Mouse (Mus musculus) cerebellum, adult 2 months (tissue): ENCODE results near the gene Slc12a7.

Source experiments
- CTCF ChIP-seq: fragments of 200-500 bp; IDR thresholded peaks from 2 replicates; pipeline ENCODE4 v1.5.1; 2011; ENCODE audit warnings: low read depth, mild to moderate bottlenecking, control low read depth, low read length, moderate library complexity, borderline replicate concordance; ENCODE audit not compliant: insufficient read depth
- POLR2A ChIP-seq: fragments of 200-500 bp; IDR thresholded peaks from 2 replicates; pipeline ENCODE4 v1.6.1; 2011; ENCODE audit warnings: low read length, control low read depth, borderline replicate concordance; ENCODE audit not compliant: insufficient read depth

DNA sequence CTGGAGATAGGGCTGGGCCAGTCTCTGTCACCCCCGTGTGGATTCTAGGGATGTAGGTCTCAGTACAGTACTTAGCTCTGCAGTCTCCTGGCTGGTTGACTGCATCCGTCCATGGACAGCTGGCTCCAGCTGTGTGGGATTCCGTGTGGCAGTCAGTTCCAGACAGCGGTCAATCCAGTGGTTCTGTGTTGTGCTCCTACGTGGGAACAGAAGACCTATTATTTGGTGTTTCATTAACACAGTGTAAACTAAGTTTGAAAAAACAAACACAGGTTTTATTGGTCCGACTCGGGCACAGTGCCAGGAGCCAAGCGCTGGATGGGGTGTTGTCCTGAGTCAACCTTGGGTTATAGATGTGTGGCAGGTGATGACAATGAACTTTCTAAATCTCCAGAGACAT is 2.4 kb downstream of the Slc12a7 start:
- no peak for TF ChIP-seq POLR2A
- no peak for TF ChIP-seq CTCF
